Mouse (Mus musculus) testis, adult 2 months (tissue): ENCODE results near the gene Hist1h4a. TPM values are rescaled to one million over a fixed set of nuclear protein-coding genes. Genes with fewer than 3 reads are reported as not detected.
A peak's percentile ranks its signal among the peaks of the same experiment; 100 is the strongest.
"Not testable (repeated sequence)": the region's sequence is repeated elsewhere in the genome, so short reads cannot be mapped to it uniquely, and the experiment has no call there.

ENCODE experiments used
- H3K27ac ChIP-seq: fragments of 200-500 bp; 2 replicates; pipeline ENCODE4 v1.5.1; 2012; ENCODE audit warnings: low read depth, low read length; ENCODE audit not compliant: control insufficient read depth, insufficient read depth
- H3K27me3 ChIP-seq: fragments of 200-500 bp; 2 replicates; pipeline ENCODE4 v1.6.1; 2012; ENCODE audit warnings: mild to moderate bottlenecking, low read length, moderate library complexity; ENCODE audit not compliant: control insufficient read depth, insufficient read depth
- H3K36me3 ChIP-seq: fragments of 200-500 bp; 2 replicates; pipeline ENCODE4 v1.6.1; 2012; ENCODE audit warnings: mild to moderate bottlenecking, low read length; ENCODE audit not compliant: control insufficient read depth, insufficient read depth
- H3K4me1 ChIP-seq: fragments of 200-500 bp; 2 replicates; pipeline ENCODE4 v1.6.1; 2012; ENCODE audit warnings: low read length; ENCODE audit not compliant: control insufficient read depth, insufficient read depth
- H3K4me3 ChIP-seq: fragments of 200-500 bp; 2 replicates; pipeline ENCODE4 v1.5.1; 2012; ENCODE audit warnings: low read depth, mild to moderate bottlenecking, low read length, moderate library complexity, mixed read lengths; ENCODE audit not compliant: control insufficient read depth
- CTCF ChIP-seq: fragments of 200-500 bp; IDR thresholded peaks from 2 replicates; pipeline ENCODE4 v1.5.1; 2012; ENCODE audit warnings: low read depth, mild to moderate bottlenecking, inconsistent platforms, low read length, moderate library complexity; ENCODE audit not compliant: control insufficient read depth, insufficient read depth, insufficient replicate concordance
- POLR2A ChIP-seq: fragments of 200-500 bp; IDR thresholded peaks from 2 replicates; pipeline ENCODE4 v1.6.1; 2012; ENCODE audit warnings: low read depth, mild to moderate bottlenecking, inconsistent platforms, low read length, moderate library complexity; ENCODE audit not compliant: control insufficient read depth
- polyA plus RNA-seq: library from polyadenylated mRNA; depleted of rRNA; stranded (reverse); fragments of >200 nt; gene quantifications from 2 replicates; pipeline ENCODE4 v1.2.3, GENCODE M21; 2012

Hist1h4a gene
- polyA plus RNA-seq, 1 experiment, result 83.8 TPM

GRCm38 (mm10) chr13:23772561-23773313, 11.7 kb upstream of the Hist1h4a start:
- no peak for TF ChIP-seq CTCF
- no peak for TF ChIP-seq POLR2A
- peaks cover 9% of the 10 kb centered on the region for H3K4me1 ChIP-seq
- no peaks in the 10 kb centered on the region for H3K27me3 ChIP-seq
- H3K4me3 ChIP-seq, result peak overlapping the region; percentile 40; the same call in 1 of the 2 replicates
- H3K27ac ChIP-seq, result 0 out of 2 replicates have a peak overlapping the region, but pooled peaks have one; percentile 18
- H3K36me3 ChIP-seq, result no peaks in the 10 kb centered on the region

- not testable (repeated sequence) for H3K27me3 ChIP-seq, H3K4me3 ChIP-seq, H3K27ac ChIP-seq, H3K36me3 ChIP-seq
- H3K4me1 ChIP-seq, result peaks cover 14% of the 10 kb centered on the region
Measured at GRCm38 (mm10) chr13:23769613-23770012, 8.6 kb upstream of the Hist1h4a start, which contains the start of gene Trim38. TSS of gene Trim38 (plus strand) at chr13:23769913.

GRCm38 (mm10) chr13:23768834-23769397, 7.9 kb upstream of the Hist1h4a start:
- Histone ChIP-seq H3K4me3 (no peak overlapping the region), H3K36me3 (no peaks in the 10 kb centered on the region), H3K27me3 (no peaks in the 10 kb centered on the region), H3K4me1 (peaks cover 16% of the 10 kb centered on the region), H3K27ac (no peak overlapping the region)
- TF ChIP-seq POLR2A, result no peak
- no peak for TF ChIP-seq CTCF

- no peaks in the 10 kb centered on the region for H3K27me3 ChIP-seq
- no peak overlapping the region for H3K4me3 ChIP-seq
- H3K27ac ChIP-seq, result no peak overlapping the region
- TF ChIP-seq POLR2A, result no peak
- TF ChIP-seq CTCF, result no peak
- no peaks in the 10 kb centered on the region for H3K36me3 ChIP-seq
- H3K4me1 ChIP-seq, result peaks cover 9% of the 10 kb centered on the region
Measured at GRCm38 (mm10) chr13:23766772-23767171, 5.7 kb upstream of the Hist1h4a start.

- H3K36me3 ChIP-seq, result no peaks in the 10 kb centered on the region
- TF ChIP-seq CTCF, result no peak
- TF ChIP-seq POLR2A, result no peak
- H3K27me3 ChIP-seq, result no peaks in the 10 kb centered on the region
- H3K4me3 ChIP-seq, result no peak overlapping the region
- peaks cover 9% of the 10 kb centered on the region for H3K4me1 ChIP-seq
- H3K27ac ChIP-seq, result peak overlapping the region; percentile 50; the same call in 1 of the 2 replicates
Measured at GRCm38 (mm10) chr13:23765172-23765513, 4.1 kb upstream of the Hist1h4a start.

GRCm38 (mm10) chr13:23764324-23765171, 3.5 kb upstream of the Hist1h4a start:
- TF ChIP-seq CTCF (no peak), POLR2A (no peak)
- H3K36me3 ChIP-seq, result no peaks in the 10 kb centered on the region
- H3K27ac ChIP-seq, result peak overlapping the region; percentile 69
- H3K4me3 ChIP-seq, result peak overlapping the region; percentile 72
- H3K4me1 ChIP-seq, result peaks cover 9% of the 10 kb centered on the region
- no peaks in the 10 kb centered on the region for H3K27me3 ChIP-seq
